Mouse (Mus musculus): ENCODE results near the gene Spsb1. TPM values are rescaled to one million over a fixed set of nuclear protein-coding genes. Genes with fewer than 3 reads are reported as not detected.
A peak's percentile ranks its signal among the peaks of the same experiment; 100 is the strongest.

The Spsb1 gene
- polyA plus RNA-seq, 1 experiment from 2014 or later: 5.2 TPM

DNA sequence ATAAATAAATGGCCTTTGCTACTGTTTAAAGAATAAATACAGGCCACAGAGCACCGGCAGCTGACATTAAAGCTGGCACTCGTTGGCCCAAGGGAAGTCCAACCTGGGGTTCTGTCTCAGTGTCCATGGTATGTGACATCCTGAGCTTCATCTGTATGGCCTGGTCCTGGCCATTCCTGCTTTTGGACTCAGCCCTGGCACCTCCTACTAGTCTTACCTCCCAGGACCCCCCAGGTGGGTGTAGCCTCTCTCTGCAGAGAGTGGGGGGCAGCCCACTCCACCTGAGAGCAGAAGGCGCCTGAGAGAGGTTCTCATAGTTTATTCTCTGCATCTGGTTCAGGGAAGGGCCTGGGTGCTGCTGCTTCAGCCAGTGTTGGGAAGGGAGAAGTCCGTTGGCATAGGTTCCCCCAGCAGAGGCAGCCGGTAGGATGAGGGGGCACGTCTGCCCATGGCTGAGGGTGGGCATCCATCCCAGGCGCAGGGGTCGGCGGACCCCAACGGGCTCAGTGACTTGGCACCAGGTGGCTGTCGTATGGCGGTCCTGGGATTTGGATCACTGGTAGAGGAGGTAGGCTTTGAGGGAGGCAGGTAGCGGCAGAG is 57.1 kb downstream of the Spsb1 start:
- 94% methylated on average over 13 of the region's 13 CpGs for WGBS
- ATAC-seq (replicated peaks): no peak

DNA sequence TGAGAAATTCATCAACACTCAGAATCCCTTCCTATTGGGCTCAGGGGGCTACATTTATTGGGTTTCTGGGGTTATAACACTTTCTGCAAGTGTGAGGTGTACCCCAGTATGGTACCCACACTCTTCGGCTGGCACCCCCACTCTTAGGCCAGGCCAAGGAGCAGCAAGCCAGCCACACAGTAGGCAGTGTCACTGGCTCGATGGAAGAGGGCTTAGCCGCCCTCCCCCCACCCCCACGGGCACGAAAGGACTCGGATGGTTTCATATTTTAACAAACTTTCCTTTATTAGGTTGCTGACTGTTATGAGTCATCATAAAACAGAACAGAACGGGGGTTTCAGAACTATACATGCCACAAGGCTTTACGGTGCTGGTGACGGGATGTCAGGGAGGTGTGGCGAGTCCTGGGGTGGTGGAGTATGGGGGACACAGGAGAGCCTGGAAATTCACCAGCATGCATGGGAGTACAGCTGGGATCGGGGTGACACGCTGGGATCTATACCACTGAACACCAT is 58.8 kb downstream of the Spsb1 start:
- no peaks in the 10 kb centered on the region for H3K36me3 ChIP-seq (replicated peaks)
- no peaks in the 10 kb centered on the region for H3K27me3 ChIP-seq (replicated peaks)
- no peak for ATAC-seq (replicated peaks)
- H3K4me3 ChIP-seq: no peak overlapping the region
- 0 out of 2 replicates have a peak, but pooled peaks cover 4% of the 10 kb centered on the region for H3K4me1 ChIP-seq
- H3K9me3 ChIP-seq: no peaks in the 10 kb centered on the region
- H3K4me2 ChIP-seq: no peak overlapping the region
- H3K27ac ChIP-seq: no peak overlapping the region
- 74% methylated on average over 12 of the region's 12 CpGs for WGBS
- no peak overlapping the region for H3K9ac ChIP-seq

More for the DNA sequence above, 57.1 kb downstream of the Spsb1 start:
- H3K9me3 ChIP-seq: no peaks in the 10 kb centered on the region
- no peak overlapping the region for H3K9ac ChIP-seq
- H3K4me1 ChIP-seq: 0 out of 2 replicates have a peak, but pooled peaks cover 4% of the 10 kb centered on the region
- H3K27me3 ChIP-seq (replicated peaks): no peaks in the 10 kb centered on the region
- H3K36me3 ChIP-seq (replicated peaks): no peaks in the 10 kb centered on the region
- H3K4me3 ChIP-seq: no peak overlapping the region
- no peak overlapping the region for H3K27ac ChIP-seq
- no peak overlapping the region for H3K4me2 ChIP-seq

DNA sequence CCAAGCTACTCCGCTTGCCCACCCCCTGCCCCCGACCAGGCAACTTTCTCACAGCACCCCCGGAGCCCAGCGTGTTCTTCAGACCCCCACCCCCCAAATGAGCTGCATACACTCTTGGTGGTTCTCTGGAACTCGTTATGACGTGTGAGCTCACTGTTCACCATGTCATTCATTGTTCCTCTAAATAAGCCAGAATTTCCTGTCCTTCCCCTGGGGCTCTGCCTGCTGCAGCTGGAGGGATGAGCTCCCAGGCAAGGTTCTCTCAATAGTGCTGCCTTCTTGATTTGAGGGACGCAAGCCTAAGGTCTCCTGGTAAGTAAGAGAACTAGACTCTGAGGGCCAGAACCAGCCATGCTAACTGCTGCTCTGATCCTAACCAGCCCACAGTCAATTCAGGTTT is 59.6 kb downstream of the Spsb1 start:
- H3K9ac ChIP-seq: no peak overlapping the region
- no peak overlapping the region for H3K4me2 ChIP-seq
- 69% methylated on average over 7 of the region's 7 CpGs for WGBS
- no peaks in the 10 kb centered on the region for H3K36me3 ChIP-seq (replicated peaks)
- no peaks in the 10 kb centered on the region for H3K9me3 ChIP-seq
- no peak for ATAC-seq (replicated peaks)
- H3K4me1 ChIP-seq: 0 out of 2 replicates have a peak, but pooled peaks cover 4% of the 10 kb centered on the region
- no peaks in the 10 kb centered on the region for H3K27me3 ChIP-seq (replicated peaks)
- H3K4me3 ChIP-seq: no peak overlapping the region
- no peak overlapping the region for H3K27ac ChIP-seq

DNA sequence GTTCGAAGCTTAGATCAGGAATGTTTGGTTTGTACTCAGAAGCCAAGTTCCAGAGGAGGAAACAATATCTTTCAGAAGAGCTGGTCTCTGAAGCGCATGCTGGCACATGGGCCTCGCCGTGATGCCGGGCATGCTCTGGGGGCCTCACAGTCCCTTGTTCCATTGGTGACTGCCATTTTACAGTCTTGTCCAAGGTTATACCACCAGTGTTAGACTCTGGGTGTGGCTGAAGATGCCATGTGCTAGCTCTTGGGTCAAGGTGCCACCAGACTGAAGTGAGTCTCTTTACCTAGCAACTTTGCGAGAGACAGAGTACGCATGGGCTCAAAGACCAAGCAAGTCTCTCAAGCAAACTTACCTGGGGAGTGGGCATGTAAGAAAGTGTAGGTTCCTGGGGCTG is 60.5 kb downstream of the Spsb1 start:
- no peak for ATAC-seq (replicated peaks)

DNA sequence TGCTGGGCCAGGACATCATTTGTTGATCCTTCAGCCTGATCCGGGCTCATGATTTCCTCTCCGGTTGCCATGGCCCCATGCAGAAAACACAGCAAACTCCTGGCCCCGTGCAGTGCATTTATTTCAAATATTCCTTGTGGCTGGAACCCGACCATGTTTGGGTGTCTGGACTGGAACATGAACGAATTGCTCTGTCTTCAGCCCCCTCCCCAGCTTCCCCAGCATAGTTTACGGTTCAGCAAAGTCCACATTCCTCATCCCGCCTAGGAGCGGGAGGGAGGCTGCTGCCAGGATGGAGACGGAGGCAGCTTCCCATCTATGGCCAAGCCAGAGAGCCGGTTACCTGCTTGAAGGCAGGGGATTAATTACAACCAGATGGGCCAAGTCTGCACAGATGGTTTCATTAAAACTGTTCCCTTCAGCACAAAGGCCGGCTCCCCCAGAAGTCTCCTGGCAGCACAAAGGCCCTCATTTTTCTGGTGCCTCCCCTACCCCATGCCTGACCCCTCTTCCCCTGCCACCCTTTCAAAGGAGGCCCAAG is 61.2 kb downstream of the Spsb1 start:
- ATAC-seq (replicated peaks): no peak
- no peak overlapping the region for H3K9ac ChIP-seq
- no peaks in the 10 kb centered on the region for H3K36me3 ChIP-seq (replicated peaks)
- H3K4me2 ChIP-seq: no peak overlapping the region
- no peak overlapping the region for H3K4me3 ChIP-seq
- H3K27me3 ChIP-seq (replicated peaks): no peaks in the 10 kb centered on the region
- no peak overlapping the region for H3K27ac ChIP-seq
- H3K9me3 ChIP-seq: no peaks in the 10 kb centered on the region
- 29% methylated on average over 11 of the region's 11 CpGs for WGBS
- 0 out of 2 replicates have a peak, but pooled peaks cover 4% of the 10 kb centered on the region for H3K4me1 ChIP-seq

More for the DNA sequence above, 60.5 kb downstream of the Spsb1 start:
- no peaks in the 10 kb centered on the region for H3K9me3 ChIP-seq
- H3K4me2 ChIP-seq: no peak overlapping the region
- H3K36me3 ChIP-seq (replicated peaks): no peaks in the 10 kb centered on the region
- no peak overlapping the region for H3K4me3 ChIP-seq
- no peak overlapping the region for H3K27ac ChIP-seq
- H3K4me1 ChIP-seq: 0 out of 2 replicates have a peak, but pooled peaks cover 4% of the 10 kb centered on the region
- WGBS: 94% methylated on average over 7 of the region's 7 CpGs
- no peaks in the 10 kb centered on the region for H3K27me3 ChIP-seq (replicated peaks)
- no peak overlapping the region for H3K9ac ChIP-seq

DNA sequence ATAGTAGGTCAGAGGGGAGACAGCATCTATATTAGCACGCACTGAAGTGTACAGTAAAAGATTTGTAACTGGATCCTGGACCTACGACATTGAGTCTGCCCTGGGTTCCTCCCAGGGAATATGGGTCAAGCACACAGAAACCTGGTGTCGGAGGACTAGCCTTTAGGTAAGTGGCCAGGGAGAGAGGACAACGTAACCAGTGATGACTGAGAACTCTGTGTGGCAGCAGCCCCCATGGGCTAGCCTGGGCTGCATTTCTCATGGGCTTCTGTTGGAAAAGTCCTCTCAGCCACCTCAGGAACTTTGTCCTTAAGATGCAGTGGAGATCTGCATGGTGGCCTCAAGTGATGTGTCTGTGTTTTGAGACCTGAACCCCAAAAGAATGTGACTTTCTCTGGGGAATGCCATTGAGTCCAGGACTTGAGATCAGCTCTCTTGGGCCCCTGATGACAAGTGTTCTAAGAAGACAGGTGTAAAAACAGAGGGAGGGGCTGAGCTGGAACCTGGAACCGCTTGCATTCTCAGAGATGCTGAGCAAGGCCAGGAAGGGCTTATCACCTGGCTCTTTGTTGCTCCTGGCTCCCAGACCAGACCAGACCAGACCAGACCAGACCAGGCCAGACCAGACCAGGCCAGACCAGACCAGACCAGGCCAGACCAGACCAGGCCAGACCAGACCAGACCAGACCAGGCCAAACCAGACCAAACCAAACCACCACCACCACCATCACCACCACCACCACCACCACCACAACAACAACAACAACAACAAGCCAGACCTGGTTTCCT is 63.5 kb downstream of the Spsb1 start:
- no peak for ATAC-seq (replicated peaks)
- Histone ChIP-seq H3K4me2 (no peak overlapping the region), H3K36me3 (replicated peaks) (no peaks in the 10 kb centered on the region), H3K4me1 (peaks cover 4% of the 10 kb centered on the region; the same call in 1 of the 2 replicates), H3K27me3 (replicated peaks) (no peaks in the 10 kb centered on the region), H3K27ac (no peak overlapping the region), H3K4me3 (no peak overlapping the region), H3K9ac (no peak overlapping the region), H3K9me3 (no peaks in the 10 kb centered on the region)
- whole genome bisulfite sequencing: 92% methylated on average over 5 of the region's 5 CpGs

DNA sequence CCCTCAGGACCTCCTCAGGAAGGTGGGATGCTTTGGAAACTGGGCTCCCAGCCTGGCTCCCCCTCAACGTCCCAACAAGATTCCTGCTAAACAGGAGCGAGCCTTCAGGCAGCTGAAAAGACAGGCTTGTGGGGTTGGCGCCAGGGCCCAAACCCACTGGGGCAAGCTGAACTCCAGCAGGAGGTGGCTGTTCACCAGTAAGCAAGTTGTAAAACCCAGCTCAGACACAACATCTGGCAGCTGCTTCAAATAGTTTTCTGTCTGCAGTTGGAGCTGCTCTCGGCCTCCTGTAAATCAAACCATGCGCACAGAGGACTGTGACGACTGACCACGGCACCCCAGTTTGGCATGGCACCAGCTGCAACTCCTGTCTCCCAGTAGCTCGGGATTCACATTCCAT is 64.3 kb downstream of the Spsb1 start:
- Histone ChIP-seq H3K36me3 (replicated peaks) (no peaks in the 10 kb centered on the region), H3K27ac (0 out of 2 replicates have a peak overlapping the region, but pooled peaks have one; percentile 10), H3K4me1 (peaks cover 4% of the 10 kb centered on the region; the same call in 1 of the 2 replicates), H3K27me3 (replicated peaks) (no peaks in the 10 kb centered on the region), H3K4me2 (no peak overlapping the region), H3K9me3 (no peaks in the 10 kb centered on the region), H3K4me3 (no peak overlapping the region), H3K9ac (no peak overlapping the region)
- 73% methylated on average over 8 of the region's 8 CpGs for WGBS
- no peak for ATAC-seq (replicated peaks)

DNA sequence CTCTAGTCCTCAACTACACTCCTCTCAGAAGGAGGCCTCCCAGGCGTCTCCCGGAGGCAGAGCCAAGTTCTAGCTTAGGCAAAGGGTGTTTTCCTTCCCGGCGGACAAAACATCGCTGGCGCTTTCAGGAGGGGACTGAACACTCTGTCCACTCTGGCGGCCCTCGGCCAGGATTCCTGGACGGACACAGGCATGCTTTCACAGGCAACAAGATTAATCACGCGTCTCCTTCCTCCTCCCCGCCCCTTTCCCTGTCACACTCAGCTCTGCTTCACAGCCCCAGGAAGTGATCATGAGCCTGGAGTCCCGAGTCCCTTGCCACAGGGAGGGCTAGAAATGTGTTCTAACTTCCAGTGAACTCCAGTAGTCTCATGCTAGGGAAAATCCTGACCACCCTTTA is 65.0 kb downstream of the Spsb1 start:
- no peak overlapping the region for H3K4me3 ChIP-seq
- H3K27me3 ChIP-seq (replicated peaks): no peaks in the 10 kb centered on the region
- H3K9me3 ChIP-seq: no peaks in the 10 kb centered on the region
- ATAC-seq (replicated peaks): no peak
- no peak overlapping the region for H3K9ac ChIP-seq
- H3K4me1 ChIP-seq: peaks cover 4% of the 10 kb centered on the region; the same call in 1 of the 2 replicates
- no peak overlapping the region for H3K4me2 ChIP-seq
- H3K36me3 ChIP-seq (replicated peaks): no peaks in the 10 kb centered on the region
- 35% methylated on average over 13 of the region's 13 CpGs for WGBS
- no peak overlapping the region for H3K27ac ChIP-seq

DNA sequence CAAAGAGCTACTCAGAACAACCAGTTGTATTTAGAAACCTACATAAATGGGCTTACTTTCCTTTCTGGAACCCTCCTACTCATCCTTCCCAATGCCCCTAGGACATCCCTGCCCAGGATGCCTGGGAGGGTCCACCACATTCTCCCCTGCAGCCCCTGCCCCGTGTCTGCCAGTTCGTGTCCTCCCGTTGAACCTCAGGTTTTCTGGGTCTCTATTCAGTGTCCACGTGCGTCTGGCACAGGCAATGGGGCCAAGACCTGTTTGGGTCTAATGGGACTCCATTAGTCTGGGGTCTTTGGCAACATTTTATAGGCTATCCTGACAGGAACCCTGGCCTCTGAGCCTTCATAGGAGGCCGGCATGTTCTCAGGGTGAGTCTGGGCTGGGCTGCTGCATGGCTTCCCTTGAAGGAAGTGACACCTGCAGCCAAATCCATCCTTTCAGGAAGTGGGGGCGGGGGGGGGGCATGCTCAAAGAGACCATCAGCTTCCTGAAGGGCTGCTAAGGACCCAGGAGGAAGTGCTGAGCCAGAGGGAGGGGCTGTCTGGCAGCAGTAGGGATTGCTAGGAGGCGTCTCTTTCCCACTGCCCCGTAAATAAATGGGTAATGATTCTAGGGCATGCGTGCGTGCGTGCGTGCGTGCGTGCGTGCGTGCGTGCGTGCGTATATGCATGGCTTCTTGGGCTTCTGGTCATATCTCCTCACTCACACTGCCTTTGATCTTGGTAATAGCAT is 65.9 kb downstream of the Spsb1 start:
- 85% methylated on average over 20 of the region's 20 CpGs for WGBS
- no peak overlapping the region for H3K4me2 ChIP-seq
- no peaks in the 10 kb centered on the region for H3K36me3 ChIP-seq (replicated peaks)
- H3K4me3 ChIP-seq: no peak overlapping the region
- no peaks in the 10 kb centered on the region for H3K9me3 ChIP-seq
- H3K27ac ChIP-seq: no peak overlapping the region
- H3K4me1 ChIP-seq: peaks cover 4% of the 10 kb centered on the region; the same call in 1 of the 2 replicates
- no peak for ATAC-seq (replicated peaks)
- no peak overlapping the region for H3K9ac ChIP-seq
- no peaks in the 10 kb centered on the region for H3K27me3 ChIP-seq (replicated peaks)

DNA sequence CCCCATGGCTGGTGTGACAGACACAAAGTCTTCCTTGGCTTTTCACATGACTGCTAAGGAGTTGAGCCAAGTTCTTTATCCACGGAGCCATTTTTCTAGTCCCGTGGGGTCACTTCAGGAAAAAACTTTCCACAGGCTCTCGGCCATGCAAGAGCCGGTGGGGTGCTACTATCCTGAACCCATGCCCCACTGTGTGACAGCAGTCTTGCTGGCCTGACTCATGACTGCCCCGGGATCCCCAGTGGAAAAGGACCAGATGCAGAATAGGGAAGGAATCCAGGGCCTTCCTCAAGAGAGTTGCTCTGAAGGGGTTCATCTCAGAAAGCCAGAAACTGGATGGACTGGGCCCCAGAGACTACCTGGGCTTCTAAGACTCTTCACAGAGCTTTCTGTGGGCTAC is 66.7 kb downstream of the Spsb1 start:
- no peaks in the 10 kb centered on the region for H3K27me3 ChIP-seq (replicated peaks)
- H3K4me3 ChIP-seq: no peak overlapping the region
- ATAC-seq (replicated peaks): no peak
- no peak overlapping the region for H3K27ac ChIP-seq
- no peaks in the 10 kb centered on the region; the same call in 1 of the 2 replicates for H3K4me1 ChIP-seq
- H3K9me3 ChIP-seq: no peaks in the 10 kb centered on the region
- H3K36me3 ChIP-seq (replicated peaks): no peaks in the 10 kb centered on the region
- no peak overlapping the region for H3K4me2 ChIP-seq
- 91% methylated on average over 5 of the region's 5 CpGs for WGBS
- H3K9ac ChIP-seq: no peak overlapping the region

DNA sequence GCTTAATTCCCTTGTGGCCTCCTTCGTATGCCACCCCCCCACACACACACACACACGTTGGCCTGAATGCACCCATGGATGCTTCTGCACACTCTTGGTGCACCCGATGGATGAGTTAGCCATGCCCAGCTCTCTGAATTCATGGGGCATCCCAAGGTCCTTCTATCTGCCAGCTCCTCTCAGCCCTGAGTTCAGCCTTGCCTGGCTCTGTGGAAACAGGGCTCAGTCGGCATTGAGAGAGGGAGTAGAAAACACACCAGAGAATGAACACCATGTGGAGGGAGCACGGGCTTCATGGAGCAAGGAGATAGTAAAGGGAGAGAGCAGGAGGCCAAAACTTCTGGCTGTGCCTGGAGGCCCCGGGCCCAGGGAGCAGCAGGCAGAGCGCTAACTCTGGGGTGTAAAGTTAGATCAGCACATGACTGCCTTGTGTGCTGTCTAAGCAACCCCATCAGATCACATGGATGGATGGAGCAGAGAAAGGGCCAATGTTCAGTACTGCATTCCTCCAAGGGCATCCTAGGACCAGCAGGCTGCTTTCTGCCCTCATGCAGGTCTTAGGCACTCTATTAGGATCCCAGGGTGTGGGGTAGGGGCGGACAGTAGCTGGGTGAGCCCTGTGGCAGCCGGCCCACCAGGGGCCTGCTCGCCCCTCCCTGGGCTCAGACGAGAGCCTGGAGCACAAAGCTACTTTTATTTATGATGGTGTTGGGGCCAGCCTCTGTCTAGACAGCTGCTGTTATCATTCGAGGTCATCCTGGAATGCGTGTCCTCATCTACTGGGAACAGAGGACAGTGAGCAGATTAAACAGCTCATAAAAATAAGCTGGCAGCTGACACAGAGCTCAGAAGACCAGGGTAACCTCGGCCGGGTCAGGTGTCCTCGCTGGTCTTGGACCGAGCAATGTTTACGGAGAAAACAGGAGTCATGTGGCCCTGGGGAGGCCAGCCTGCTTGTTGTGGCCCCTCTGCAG is 68.3 kb downstream of the Spsb1 start:
- H3K9me3 ChIP-seq: no peaks in the 10 kb centered on the region
- 78% methylated on average over 18 of the region's 18 CpGs for WGBS
- H3K4me3 ChIP-seq: no peak overlapping the region
- H3K9ac ChIP-seq: no peak overlapping the region
- H3K36me3 ChIP-seq (replicated peaks): no peaks in the 10 kb centered on the region
- no peak overlapping the region for H3K27ac ChIP-seq
- ATAC-seq (replicated peaks): no peak
- no peaks in the 10 kb centered on the region for H3K27me3 ChIP-seq (replicated peaks)
- no peak overlapping the region for H3K4me2 ChIP-seq
- H3K4me1 ChIP-seq: no peaks in the 10 kb centered on the region; the same call in 1 of the 2 replicates
